Mouse (Mus musculus) left cerebral cortex, adult 2 months (tissue): ENCODE results near the gene Surf2. TPM values are rescaled to one million over a fixed set of nuclear protein-coding genes. Genes with fewer than 3 reads are reported as not detected.
A peak's percentile ranks its signal among the peaks of the same experiment; 100 is the strongest.

Experiments used
- DNase-seq, 2 experiments: peaks; one replicate each; pipeline ENCODE4 v3.0.0; 2021 to 2022; ENCODE audit warnings: low spot score in 2 of 2, mixed read lengths in 1 of 2; ENCODE audit errors: extremely low spot score in 1 of 2
- H3K27ac ChIP-seq: fragments of 200-600 bp; 2 replicates; pipeline ENCODE4 v1.8.1; 2022
- H3K4me3 ChIP-seq: fragments of 200-600 bp; 2 replicates; pipeline ENCODE4 v1.8.1; 2022
- CTCF ChIP-seq: fragments of 200-600 bp; IDR thresholded peaks from 2 replicates; pipeline ENCODE4 v1.8.1; 2022; ENCODE audit warnings: antibody characterized with exemption, mild to moderate bottlenecking, moderate library complexity
- intact Hi-C: fragments of 180-260 bp; cut with DNase I; formaldehyde crosslinking; loops from one replicate; pipeline ENCODE4 v1.15.1; 2025
- total RNA-seq, 2 experiments: library from RNA; stranded (reverse); gene quantifications; 2 replicates each; pipeline ENCODE4 v1.2.3; 2021

The Surf2 gene
- total RNA-seq, 2 experiments from 2014 or later = 37.8 to 37.9 TPM

- Histone ChIP-seq H3K4me3 (no peak overlapping the region), H3K27ac (no peak overlapping the region)
- intact Hi-C loops = no loop called here
- no peak for TF ChIP-seq CTCF
- no peak for DNase-seq
Measured at GRCm38 (mm10) chr2:26943253-26943652, 27.1 kb downstream of the Surf2 start.

GRCm38 (mm10) chr2:26950411-26950810 lies 34.2 kb downstream of the Surf2 start:
- DNase-seq = no peak
- TF ChIP-seq CTCF = no peak
- no peak overlapping the region for H3K4me3 ChIP-seq
- intact Hi-C loops = no loop called here
- no peak overlapping the region for H3K27ac ChIP-seq

GRCm38 (mm10) chr2:26951346-26951905 lies 35.3 kb downstream of the Surf2 start:
- intact Hi-C loops = no loop called here
- Histone ChIP-seq H3K27ac (no peak overlapping the region), H3K4me3 (no peak overlapping the region)
- TF ChIP-seq CTCF = no peak
- no peak for DNase-seq

GRCm38 (mm10) chr2:26952193-26952592 lies 36.0 kb downstream of the Surf2 start:
- no peak overlapping the region for H3K4me3 ChIP-seq
- no peak overlapping the region for H3K27ac ChIP-seq
- TF ChIP-seq CTCF = no peak
- no peak for DNase-seq
- intact Hi-C loops = no loop called here

GRCm38 (mm10) chr2:26952866-26953265 lies 36.7 kb downstream of the Surf2 start:
- intact Hi-C loops = no loop called here
- TF ChIP-seq CTCF = no peak
- Histone ChIP-seq H3K27ac (no peak overlapping the region), H3K4me3 (no peak overlapping the region)
- no peak for DNase-seq

GRCm38 (mm10) chr2:26954735-26955395 lies 38.7 kb downstream of the Surf2 start:
- Histone ChIP-seq H3K4me3 (no peak overlapping the region), H3K27ac (no peak overlapping the region)
- intact Hi-C loops = no loop called here
- no peak for TF ChIP-seq CTCF
- DNase-seq = no peak

GRCm38 (mm10) chr2:26956811-26957487 lies 40.8 kb downstream of the Surf2 start:
- Histone ChIP-seq H3K4me3 (no peak overlapping the region), H3K27ac (no peak overlapping the region)
- no peak for DNase-seq
- intact Hi-C loops = no loop called here
- TF ChIP-seq CTCF = no peak

GRCm38 (mm10) chr2:26957488-26957859 lies 41.3 kb downstream of the Surf2 start:
- TF ChIP-seq CTCF = no peak
- no peak for DNase-seq
- Histone ChIP-seq H3K4me3 (no peak overlapping the region), H3K27ac (no peak overlapping the region)
- intact Hi-C loops = no loop called here

GRCm38 (mm10) chr2:26960756-26961155 lies 44.6 kb downstream of the Surf2 start:
- peak; percentile 33; the same call in 1 of the 2 replicates for TF ChIP-seq CTCF
- Histone ChIP-seq H3K4me3 (no peak overlapping the region), H3K27ac (no peak overlapping the region)
- no peak for DNase-seq
- intact Hi-C loops = no loop called here

- TF ChIP-seq CTCF = no peak
- intact Hi-C loops = loop anchor here (1.0 to 2.0 kb wide), 3 partner anchors 29 to 62 kb away; partner anchors contain the start of genes Cacfd1, Stkld1 and Surf6
- Histone ChIP-seq H3K4me3 (peak within 1 kb of the TSS; percentile 84), H3K27ac (peak within 1 kb of the TSS; percentile 98)
- DNase-seq = peak; percentile 92 to 93
Measured at GRCm38 (mm10) chr2:26963923-26964723, 48.0 kb downstream of the Surf2 start, which contains the start of gene Rexo4. Gene Rexo4, minus strand, starts transcription at chr2:26964386.

- peak overlapping the region; percentile 98 for H3K27ac ChIP-seq
- peak overlapping the region; percentile 84 for H3K4me3 ChIP-seq
- DNase-seq = no peak
- intact Hi-C loops = loop anchor here (1.0 kb wide), 2 partner anchors 44 to 63 kb away; partner anchors contain the start of genes Cacfd1 and Surf6
- TF ChIP-seq CTCF = no peak
Measured at GRCm38 (mm10) chr2:26964724-26965370, 48.7 kb downstream of the Surf2 start.
